In the genomic region with DNA sequence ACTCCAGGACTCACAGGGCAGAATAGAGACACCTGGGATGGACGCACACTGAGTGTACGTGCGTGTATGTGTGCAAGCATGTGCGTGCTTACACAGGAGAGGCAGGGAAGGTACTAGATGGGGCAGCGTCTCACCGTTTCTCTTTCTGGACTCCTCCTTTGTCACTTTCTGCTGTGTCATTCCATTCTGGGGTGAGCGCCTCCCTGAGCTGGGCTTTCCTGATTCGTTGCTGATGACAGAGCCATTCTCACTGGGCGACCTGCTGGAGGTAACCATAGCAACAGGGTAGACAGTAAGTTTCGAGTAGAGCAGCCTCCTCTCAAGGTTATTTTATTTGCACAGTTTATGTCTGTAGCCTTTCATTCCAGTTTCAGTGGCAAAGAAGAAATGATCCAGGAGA, we compare ENCODE assay signal across 9 mouse cellular contexts.
DNase-seq lines count a peak whose midpoint lies in the region; ATAC-seq and TF ChIP-seq lines count a peak whose summit lies in the region.
"Had no signal": no experiment of that assay in that cellular context is flagged by ENCODE, and none has a peak within 500 bp of the region (broad histone marks: within the 10 kb centered on the region; RNA-seq: fewer than 3 reads in every experiment).

No protein-coding gene starts in this region.

- no peak for TF ChIP-seq EP300 in lung, postnatal 0 days (IDR thresholded peaks at IDR 0.05)

- no peak overlapping the region for H3K4me2 ChIP-seq in neural tube, embryonic 14.5 days (ENCODE audit: low read depth, low read length)
- no peak overlapping the region for H3K4me2 ChIP-seq in lung, postnatal 0 days (replicated peaks; ENCODE audit: low read depth, low read length)
- H3K4me2 ChIP-seq: stomach, embryonic 15.5 days had no signal

- DNase-seq in ovary, adult 18-20 months (ENCODE audit: low spot score): peak; percentile 50
- no peak for DNase-seq in ovary, postnatal 10 days (ENCODE audit: low spot score)
- peak; percentile 53 for DNase-seq in embryonic facial prominence, embryonic 10.5 days (ENCODE audit: low spot score)
- peak; percentile 67 to 77 for DNase-seq in layer of hippocampus, adult 8-10 months (ENCODE audit: low spot score in 2 of 2)
- no peak for DNase-seq in cerebellum, adult 11-12 months
- DNase-seq in cerebellum, postnatal 36 days: no peak
- no peak for DNase-seq in lung, postnatal 0 days (ENCODE audit: low spot score)

- H3K4me3 ChIP-seq in embryonic facial prominence, embryonic 10.5 days: no peak overlapping the region
- H3K4me3 ChIP-seq in neural tube, embryonic 14.5 days (ENCODE audit: low read depth, low read length): no peak overlapping the region
- no peak overlapping the region for H3K4me3 ChIP-seq in lung, postnatal 0 days (ENCODE audit: low read depth, low read length)
- H3K4me3 ChIP-seq: stomach, embryonic 15.5 days had no signal

- no peaks in the 10 kb centered on the region for H3K36me3 ChIP-seq in embryonic facial prominence, embryonic 10.5 days (replicated peaks)
- 0 out of 2 replicates have a peak, but pooled peaks cover 3% of the 10 kb centered on the region for H3K36me3 ChIP-seq in neural tube, embryonic 14.5 days (ENCODE audit: control insufficient read depth, insufficient read depth, low read length)
- no peaks in the 10 kb centered on the region for H3K36me3 ChIP-seq in lung, postnatal 0 days (ENCODE audit: insufficient read depth, low read length)
- H3K36me3 ChIP-seq: stomach, embryonic 15.5 days had no signal

- no peak overlapping the region for H3K27ac ChIP-seq in embryonic facial prominence, embryonic 10.5 days (replicated peaks)
- no peak overlapping the region; the same call in 1 of the 2 replicates for H3K27ac ChIP-seq in neural tube, embryonic 14.5 days (ENCODE audit: low read depth, low read length)
- no peak overlapping the region for H3K27ac ChIP-seq in lung, postnatal 0 days (ENCODE audit: low read length)
- H3K27ac ChIP-seq: stomach, embryonic 15.5 days had no signal

- peaks cover 14% of the 10 kb centered on the region for H3K4me1 ChIP-seq in embryonic facial prominence, embryonic 10.5 days
- peaks cover 7% of the 10 kb centered on the region; the same call in 1 of the 2 replicates for H3K4me1 ChIP-seq in neural tube, embryonic 14.5 days (ENCODE audit: control insufficient read depth, insufficient read depth, low read length)
- H3K4me1 ChIP-seq in lung, postnatal 0 days (ENCODE audit: insufficient read depth, low read depth, low read length): no peaks in the 10 kb centered on the region
- H3K4me1 ChIP-seq: stomach, embryonic 15.5 days had no signal

- no peak overlapping the region for H3K9ac ChIP-seq in neural tube, embryonic 14.5 days (replicated peaks; ENCODE audit: low read depth, low read length)
- H3K9ac ChIP-seq in lung, postnatal 0 days (replicated peaks; ENCODE audit: low read depth): no peak overlapping the region
- H3K9ac ChIP-seq: stomach, embryonic 15.5 days had no signal

- 29% methylated on average over 10 of the region's 10 CpGs for WGBS in embryonic facial prominence, embryonic 10.5 days
- 23% methylated on average over 10 of the region's 10 CpGs for WGBS in neural tube, embryonic 14.5 days
- 28% methylated on average over 10 of the region's 10 CpGs for WGBS in lung, postnatal 0 days

- no peaks in the 10 kb centered on the region for H3K9me3 ChIP-seq in embryonic facial prominence, embryonic 10.5 days
- H3K9me3 ChIP-seq in neural tube, embryonic 14.5 days (ENCODE audit: control insufficient read depth, low read length): no peaks in the 10 kb centered on the region
- no peaks in the 10 kb centered on the region for H3K9me3 ChIP-seq in lung, postnatal 0 days (ENCODE audit: low read length)
- H3K9me3 ChIP-seq: stomach, embryonic 15.5 days had no signal

- TF ChIP-seq CTCF in lung, postnatal 0 days (IDR thresholded peaks at IDR 0.05): no peak

- no peaks in the 10 kb centered on the region for H3K27me3 ChIP-seq in embryonic facial prominence, embryonic 10.5 days (replicated peaks; ENCODE audit: low read depth, poor library complexity, severe bottlenecking)
- no peaks in the 10 kb centered on the region for H3K27me3 ChIP-seq in neural tube, embryonic 14.5 days (ENCODE audit: control insufficient read depth, insufficient read depth, low read length)
- no peaks in the 10 kb centered on the region for H3K27me3 ChIP-seq in lung, postnatal 0 days (replicated peaks; ENCODE audit: insufficient read depth, low read length)
- H3K27me3 ChIP-seq: stomach, embryonic 15.5 days had no signal

- peak; percentile 94 for ATAC-seq in neural tube, embryonic 14.5 days (ENCODE audit: low read depth)
- ATAC-seq in lung, postnatal 0 days: no peak

Comparison
In these comparisons a context has a peak if more than half of its experiments do, and no peak if none do; other contexts are left out.
1. DNase-seq: peak in ovary, adult 18-20 months (single experiment), embryonic facial prominence, embryonic 10.5 days (single experiment) and layer of hippocampus, adult 8-10 months (2 of 2); none in ovary, postnatal 10 days (single experiment), cerebellum, adult 11-12 months (single experiment), cerebellum, postnatal 36 days (0 of 2) and lung, postnatal 0 days (single experiment).